Mouse (Mus musculus): ENCODE results near the gene Ciz1. TPM values are rescaled to one million over a fixed set of nuclear protein-coding genes. Genes with fewer than 3 reads are reported as not detected.

Ciz1 gene
- 52.4 and 53.7 TPM in 2 replicates for polyA plus RNA-seq (2015; fragmentation: Nextera tagmentation; extraction: Ambion mirVana)

DNA sequence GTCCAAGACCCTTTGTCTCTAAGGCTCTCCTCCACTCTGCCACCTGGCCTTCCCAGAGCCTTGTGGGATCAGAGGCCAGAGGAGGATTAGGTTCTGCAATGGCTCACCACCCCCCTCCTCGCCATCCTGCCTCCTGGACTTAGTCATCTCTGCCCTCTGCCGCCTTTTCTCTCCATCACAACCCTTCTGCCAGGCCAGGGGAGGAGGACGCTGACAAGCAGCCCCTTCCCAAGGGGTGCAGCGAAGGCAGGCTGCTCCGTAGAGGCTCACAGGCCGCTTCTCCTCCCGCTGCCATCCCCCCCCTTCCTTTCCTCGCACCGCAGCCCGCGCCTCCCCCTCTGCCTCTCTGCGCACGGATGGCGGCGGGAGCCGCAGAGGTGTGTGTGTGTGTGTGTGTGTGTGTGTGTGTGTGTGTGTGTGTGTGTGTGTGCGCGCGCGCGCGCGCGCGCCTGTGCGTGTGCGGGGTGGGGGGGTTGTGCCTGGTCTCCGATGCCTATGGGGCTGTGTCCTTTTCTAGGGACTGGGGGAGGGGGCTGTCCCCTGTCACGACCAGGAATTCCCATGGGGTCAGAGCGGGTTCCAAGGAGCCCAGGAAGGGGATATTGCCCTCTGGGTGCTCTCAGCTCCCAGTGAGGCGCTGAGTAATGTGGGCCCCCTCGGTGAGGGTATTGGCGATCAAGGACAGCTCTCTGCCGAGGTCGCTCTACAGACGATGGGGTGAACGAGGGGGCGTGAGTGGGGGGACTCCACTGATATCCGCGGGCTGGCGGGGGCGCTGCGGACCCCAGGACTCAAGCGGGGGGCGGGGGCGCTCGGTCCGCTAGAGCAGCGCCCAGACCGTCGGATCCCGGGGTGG lies at the start of gene Ciz1:
Ciz1 (plus strand) TSS at position 177 of the 856 bp plus-strand sequence.
- WGBS: under 1% methylated on average over 47 of the region's 52 CpGs
- Histone ChIP-seq H3K9ac (peak within 1 kb of the TSS; percentile 93), H3K36me3 (peaks cover 19% of the 10 kb centered on the region; the same call in 1 of the 2 replicates), H3K4me1 (replicated peaks) (peaks cover 33% of the 10 kb centered on the region), H3K27ac (peak within 1 kb of the TSS; percentile 97), H3K4me3 (peak within 1 kb of the TSS; percentile 73), H3K9me3 (no peaks in the 10 kb centered on the region), H3K4me2 (peak within 1 kb of the TSS; percentile 78), H3K27me3 (0 out of 2 replicates have a peak, but pooled peaks cover 10% of the 10 kb centered on the region)
- peak; percentile 70 for ATAC-seq (ENCODE audit: low FRiP score)

GRCm38 (mm10) chr2:32302952-32303351 lies 49.2 kb upstream of the Ciz1 start:
- Histone ChIP-seq H3K9me3 (no peaks in the 10 kb centered on the region), H3K9ac (no peak overlapping the region), H3K4me1 (replicated peaks) (peaks cover 3% of the 10 kb centered on the region; the same call in 1 of the 2 replicates), H3K36me3 (peaks cover 95% of the 10 kb centered on the region), H3K4me2 (no peak overlapping the region), H3K27me3 (no peaks in the 10 kb centered on the region), H3K27ac (no peak overlapping the region), H3K4me3 (no peak overlapping the region)
- WGBS: 88% methylated on average over 10 of the region's 10 CpGs
- no peak for ATAC-seq (ENCODE audit: low FRiP score)

DNA sequence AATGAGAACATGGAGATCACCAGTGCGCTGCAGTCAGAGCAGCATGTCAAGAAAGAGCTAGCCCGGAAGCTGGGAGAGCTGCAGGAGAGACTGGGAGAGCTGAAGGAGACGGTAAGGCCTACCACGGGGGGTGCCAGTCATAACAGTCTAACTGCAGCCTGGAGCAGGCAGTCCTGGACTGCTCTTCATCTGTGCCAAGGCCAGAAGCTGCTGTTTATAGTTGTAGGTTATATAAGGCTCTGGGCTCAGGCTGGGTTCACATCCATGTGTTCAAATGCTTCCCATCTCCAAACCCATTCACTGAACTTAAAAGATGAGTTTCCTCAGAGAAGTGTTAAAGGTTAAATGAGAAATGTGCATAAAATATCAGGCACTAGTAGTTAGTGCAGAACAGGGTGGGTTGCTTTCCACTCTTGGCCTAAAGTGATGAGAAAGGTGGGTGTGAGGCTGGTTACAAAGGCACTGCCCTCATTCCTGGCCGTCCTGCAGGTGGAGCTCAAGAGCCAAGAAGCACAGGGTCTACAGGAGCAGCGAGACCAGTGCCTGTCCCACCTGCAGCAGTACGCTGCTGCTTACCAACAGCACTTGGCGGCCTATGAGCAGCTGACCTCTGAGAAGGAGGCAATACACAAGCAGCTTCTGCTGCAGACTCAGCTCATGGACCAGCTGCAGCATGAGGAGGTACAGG lies 47.8 kb upstream of the Ciz1 start:
- Histone ChIP-seq H3K36me3 (peaks cover 93% of the 10 kb centered on the region), H3K4me2 (no peak overlapping the region), H3K4me3 (no peak overlapping the region), H3K27ac (0 out of 2 replicates have a peak overlapping the region, but pooled peaks have one; percentile 18), H3K9ac (peak overlapping the region; percentile 29; the same call in 1 of the 2 replicates), H3K4me1 (replicated peaks) (peaks cover 3% of the 10 kb centered on the region; the same call in 1 of the 2 replicates), H3K9me3 (no peaks in the 10 kb centered on the region), H3K27me3 (no peaks in the 10 kb centered on the region)
- ATAC-seq (ENCODE audit: low FRiP score): 0 out of 2 replicates have a peak, but pooled peaks have one; percentile 4
- 62% methylated on average over 8 of the region's 8 CpGs for WGBS

DNA sequence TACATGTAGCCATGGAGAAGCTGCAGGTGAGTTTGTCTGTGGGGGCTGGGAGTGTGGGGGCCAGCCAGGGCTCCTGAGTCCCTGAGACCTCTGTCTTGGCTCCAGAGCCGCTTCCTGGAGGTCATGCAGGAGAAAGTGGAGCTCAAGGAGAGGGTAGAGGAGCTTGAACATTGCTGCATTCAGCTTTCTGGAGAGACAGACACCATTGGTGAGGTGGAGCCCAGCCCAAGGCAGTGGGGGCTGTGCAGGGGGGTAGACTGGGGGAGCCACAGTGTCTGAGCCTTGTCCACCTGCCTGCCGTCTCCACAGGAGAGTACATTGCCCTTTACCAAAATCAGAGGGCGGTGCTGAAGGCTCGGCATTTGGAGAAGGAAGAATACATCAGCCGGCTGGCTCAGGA lies 46.5 kb upstream of the Ciz1 start:
- Histone ChIP-seq H3K4me3 (no peak overlapping the region), H3K9me3 (no peaks in the 10 kb centered on the region), H3K4me1 (replicated peaks) (peaks cover 9% of the 10 kb centered on the region; the same call in 1 of the 2 replicates), H3K9ac (no peak overlapping the region), H3K36me3 (peaks cover 95% of the 10 kb centered on the region), H3K4me2 (no peak overlapping the region), H3K27me3 (0 out of 2 replicates have a peak, but pooled peaks cover 6% of the 10 kb centered on the region), H3K27ac (no peak overlapping the region)
- ATAC-seq (ENCODE audit: low FRiP score): no peak
- WGBS: 98% methylated on average over 5 of the region's 5 CpGs

DNA sequence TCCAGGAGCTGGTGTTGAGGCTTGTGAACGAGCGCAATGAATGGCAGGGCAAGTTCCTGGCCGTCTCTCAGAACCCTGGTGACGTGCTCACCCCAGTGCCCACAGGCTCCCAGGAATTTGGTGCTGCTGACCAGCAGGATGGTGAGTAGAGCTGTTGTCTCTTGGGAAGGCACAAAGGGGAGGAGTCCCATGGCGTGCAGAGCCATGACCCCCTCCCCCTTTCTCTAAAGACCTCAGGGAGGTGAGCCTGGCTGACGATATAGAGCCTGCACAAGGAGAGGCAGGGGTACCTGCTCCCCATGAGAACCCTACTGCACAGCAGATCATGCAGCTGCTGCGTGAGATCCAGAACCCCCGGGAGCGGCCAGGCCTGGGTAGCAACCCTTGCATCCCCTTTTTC lies 46.0 kb upstream of the Ciz1 start:
- Histone ChIP-seq H3K9me3 (no peaks in the 10 kb centered on the region), H3K4me1 (replicated peaks) (peaks cover 12% of the 10 kb centered on the region; the same call in 1 of the 2 replicates), H3K4me3 (no peak overlapping the region), H3K4me2 (no peak overlapping the region), H3K27ac (no peak overlapping the region), H3K9ac (no peak overlapping the region), H3K36me3 (peaks cover 95% of the 10 kb centered on the region), H3K27me3 (0 out of 2 replicates have a peak, but pooled peaks cover 11% of the 10 kb centered on the region)
- WGBS: 86% methylated on average over 9 of the region's 9 CpGs
- no peak for ATAC-seq (ENCODE audit: low FRiP score)

GRCm38 (mm10) chr2:32307247-32307798 lies 44.8 kb upstream of the Ciz1 start:
- 79% methylated on average over 6 of the region's 6 CpGs for WGBS
- Histone ChIP-seq H3K36me3 (peaks cover 85% of the 10 kb centered on the region), H3K9me3 (no peaks in the 10 kb centered on the region), H3K4me3 (no peak overlapping the region), H3K9ac (no peak overlapping the region), H3K27me3 (peaks cover 21% of the 10 kb centered on the region; the same call in 1 of the 2 replicates), H3K4me1 (replicated peaks) (peaks cover 23% of the 10 kb centered on the region), H3K4me2 (no peak overlapping the region), H3K27ac (no peak overlapping the region)
- ATAC-seq (ENCODE audit: low FRiP score): no peak

- 46% methylated on average over 8 of the region's 8 CpGs for WGBS
Observed at GRCm38 (mm10) chr2:32307941-32308760, 44.0 kb upstream of the Ciz1 start.

GRCm38 (mm10) chr2:32308870-32309568 lies 43.1 kb upstream of the Ciz1 start:
- H3K36me3 ChIP-seq: peaks cover 80% of the 10 kb centered on the region

More at GRCm38 (mm10) chr2:32307941-32308760, 44.0 kb upstream of the Ciz1 start:
- peaks cover 82% of the 10 kb centered on the region for H3K36me3 ChIP-seq
- peaks cover 27% of the 10 kb centered on the region for H3K27me3 ChIP-seq
- no peak overlapping the region for H3K4me3 ChIP-seq
- no peaks in the 10 kb centered on the region for H3K9me3 ChIP-seq
- ATAC-seq (ENCODE audit: low FRiP score): 0 out of 2 replicates have a peak, but pooled peaks have one; percentile 25
- H3K9ac ChIP-seq: no peak overlapping the region
- H3K4me2 ChIP-seq: no peak overlapping the region
- 0 out of 2 replicates have a peak overlapping the region, but pooled peaks have one; percentile 18 for H3K27ac ChIP-seq
- H3K4me1 ChIP-seq (replicated peaks): peaks cover 27% of the 10 kb centered on the region

GRCm38 (mm10) chr2:32310096-32310845 lies 41.9 kb upstream of the Ciz1 start:
- peaks cover 77% of the 10 kb centered on the region for H3K36me3 ChIP-seq
- WGBS: 88% methylated on average over 18 of the region's 18 CpGs

More at GRCm38 (mm10) chr2:32308870-32309568, 43.1 kb upstream of the Ciz1 start:
- Histone ChIP-seq H3K4me2 (no peak overlapping the region), H3K27ac (no peak overlapping the region), H3K4me1 (replicated peaks) (peaks cover 25% of the 10 kb centered on the region), H3K9me3 (no peaks in the 10 kb centered on the region), H3K27me3 (peaks cover 35% of the 10 kb centered on the region), H3K9ac (0 out of 2 replicates have a peak overlapping the region, but pooled peaks have one; percentile 19), H3K4me3 (no peak overlapping the region)
- WGBS: 90% methylated on average over 16 of the region's 16 CpGs
- no peak for ATAC-seq (ENCODE audit: low FRiP score)

More at GRCm38 (mm10) chr2:32310096-32310845, 41.9 kb upstream of the Ciz1 start:
- H3K4me2 ChIP-seq: no peak overlapping the region
- ATAC-seq (ENCODE audit: low FRiP score): no peak
- H3K9ac ChIP-seq: peak overlapping the region; percentile 35; the same call in 1 of the 2 replicates
- H3K4me1 ChIP-seq (replicated peaks): peaks cover 25% of the 10 kb centered on the region
- H3K9me3 ChIP-seq: no peaks in the 10 kb centered on the region
- H3K27ac ChIP-seq: no peak overlapping the region
- H3K27me3 ChIP-seq: peaks cover 42% of the 10 kb centered on the region
- no peak overlapping the region for H3K4me3 ChIP-seq
